Mouse (Mus musculus) natural killer cell, adult 2 months (primary cell): Measurements from ENCODE around the gene Vps29.
A peak's percentile ranks its signal among the peaks of the same experiment; 100 is the strongest.

Experiments used
- DNase-seq, 2 experiments: peaks; one replicate each; pipeline ENCODE4 v3.0.0; 2022; ENCODE audit warnings: low spot score in 2 of 2

Vps29 gene

DNA sequence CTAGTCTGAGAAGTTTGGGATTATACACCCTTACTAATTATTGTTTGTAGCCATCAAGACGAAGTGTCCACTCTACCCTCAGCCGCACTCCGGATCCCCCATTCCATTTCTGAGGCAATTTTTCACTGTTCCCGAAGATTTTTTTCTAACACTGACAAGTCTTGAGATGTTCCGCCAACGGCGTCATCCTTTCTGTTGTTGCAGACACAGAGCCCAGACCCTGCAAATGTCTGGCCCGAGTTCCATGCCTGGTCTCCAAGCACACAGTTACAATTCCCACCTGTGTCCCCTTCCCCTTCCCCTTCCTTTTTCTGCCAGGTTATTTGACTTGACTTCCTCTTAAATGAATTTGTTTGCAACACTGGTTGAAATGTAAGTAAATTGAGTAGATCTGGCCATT lies 45.7 kb downstream of the Vps29 start:
- no peak for DNase-seq

DNA sequence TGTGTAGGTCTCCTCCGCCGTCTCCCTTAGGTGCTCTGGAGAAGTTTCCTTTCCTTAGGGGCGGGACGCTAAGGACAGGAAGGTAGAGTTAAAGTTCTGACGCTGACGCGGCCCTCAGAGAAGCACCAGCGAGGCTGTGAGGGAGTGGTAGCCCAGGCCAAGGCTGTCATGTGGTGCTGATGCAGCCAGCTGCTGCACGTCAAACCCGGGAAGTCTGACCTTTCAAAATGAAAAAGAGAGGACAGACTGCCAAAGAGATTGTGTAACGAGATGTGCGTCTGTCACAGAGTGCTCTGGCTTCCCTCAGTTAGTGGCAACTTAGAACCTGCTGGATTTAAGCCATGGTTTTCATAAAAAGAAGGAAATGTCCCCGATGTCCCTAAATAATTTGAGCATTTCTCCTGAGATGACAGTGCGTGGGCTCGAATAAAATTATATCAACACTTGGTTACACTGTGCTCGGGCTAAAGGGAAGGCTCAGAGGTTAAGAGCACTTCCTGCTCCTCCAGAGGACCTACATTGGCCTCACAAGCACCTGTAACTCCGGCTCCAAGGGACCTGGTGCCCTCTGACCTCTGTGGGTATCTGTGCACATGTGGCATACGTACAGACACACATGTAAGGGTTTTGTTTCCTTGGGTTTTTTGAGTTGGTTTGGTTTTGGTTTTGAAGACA lies 46.6 kb downstream of the Vps29 start:
- DNase-seq: no peak

- DNase-seq: peak; percentile 33 to 54
Measured at GRCm38 (mm10) chr5:122401303-122401640, 47.1 kb downstream of the Vps29 start.

DNA sequence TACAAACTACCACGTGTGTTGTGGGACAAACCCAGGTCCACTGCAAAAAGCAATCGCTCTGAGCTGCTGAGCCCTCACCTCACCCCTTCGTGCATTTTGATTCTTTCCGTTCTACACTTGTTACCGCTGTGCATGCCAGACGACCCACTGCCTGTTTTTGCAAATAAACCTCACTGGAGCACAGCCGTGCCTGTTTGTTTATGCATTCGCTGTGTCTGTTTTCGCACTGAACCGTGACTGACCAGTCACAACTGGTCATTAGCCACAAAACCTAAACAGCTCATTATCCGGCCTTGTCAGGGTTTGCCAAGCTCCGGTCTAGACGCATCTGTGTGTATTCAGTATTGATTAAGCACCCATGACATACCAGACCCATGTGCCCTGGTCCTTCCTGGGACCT lies 48.0 kb downstream of the Vps29 start:
- DNase-seq: no peak

- no peak for DNase-seq
Measured at GRCm38 (mm10) chr5:122402772-122403171, 48.6 kb downstream of the Vps29 start.

DNA sequence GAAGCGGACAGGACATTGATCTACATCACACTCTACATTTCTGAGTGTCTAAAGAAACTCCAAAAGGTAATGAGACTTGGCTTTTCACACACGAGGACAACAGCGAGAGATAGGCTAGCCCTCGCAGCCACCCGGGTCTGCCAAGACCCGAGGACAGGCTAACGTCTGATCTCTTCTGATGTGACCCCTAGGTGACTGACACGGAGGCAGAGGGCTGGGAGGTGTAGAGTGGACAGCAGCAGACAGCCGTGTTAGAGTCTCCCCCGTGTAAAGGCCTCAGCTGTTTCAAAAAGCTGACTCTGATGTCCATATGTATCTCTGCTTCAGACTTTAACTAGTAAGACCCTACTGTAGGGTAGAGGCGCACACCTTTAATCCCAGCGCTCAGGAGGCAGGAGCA lies 49.2 kb downstream of the Vps29 start:
- no peak for DNase-seq

GRCm38 (mm10) chr5:122405537-122405936 lies 51.4 kb downstream of the Vps29 start:
- DNase-seq: no peak

DNA sequence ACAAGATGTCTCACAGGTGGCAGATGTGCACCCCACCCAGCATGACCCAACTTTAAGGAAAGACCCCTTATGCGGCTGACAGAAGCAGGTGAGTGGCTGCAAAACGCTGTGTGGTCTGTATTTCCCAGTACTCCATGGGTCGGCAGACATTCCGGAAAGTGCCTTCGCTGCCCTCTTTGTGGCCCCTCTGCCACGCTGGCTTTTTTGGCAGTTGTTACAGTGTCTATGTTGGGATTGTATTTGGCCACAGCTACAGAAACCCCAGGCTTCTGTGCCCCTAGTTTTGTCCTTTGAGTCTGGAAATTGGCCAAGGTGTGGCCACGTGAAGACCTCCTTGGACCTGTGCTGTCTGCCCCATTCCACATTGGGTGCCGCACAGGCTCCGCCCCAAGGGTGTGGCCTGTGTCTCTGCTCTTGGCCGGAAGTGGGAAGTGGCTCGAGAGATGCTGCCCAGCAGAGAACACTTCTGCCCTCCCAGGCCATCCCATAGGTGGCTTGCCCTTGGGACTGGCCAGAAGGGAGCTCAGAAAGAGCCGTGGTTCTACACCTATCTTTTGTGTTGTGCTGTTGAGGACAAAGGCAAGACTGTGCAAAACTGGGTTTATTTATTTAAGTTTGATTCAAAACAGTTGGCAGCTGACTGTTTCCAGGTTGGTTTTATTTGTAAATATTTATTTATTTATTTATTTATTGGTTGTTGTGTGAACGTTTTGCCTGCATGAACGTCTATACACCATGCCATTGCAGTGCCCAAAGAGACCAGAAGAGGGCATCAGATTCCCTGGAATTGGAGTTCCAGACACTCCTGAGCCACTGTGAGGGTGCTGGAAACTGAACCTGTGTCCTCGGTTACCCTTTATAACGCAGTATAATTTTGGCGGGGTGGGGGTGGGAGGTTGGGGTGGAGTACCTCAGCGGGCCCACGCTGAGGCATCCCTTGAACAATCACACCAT lies 55.8 kb downstream of the Vps29 start:
- DNase-seq: no peak

DNA sequence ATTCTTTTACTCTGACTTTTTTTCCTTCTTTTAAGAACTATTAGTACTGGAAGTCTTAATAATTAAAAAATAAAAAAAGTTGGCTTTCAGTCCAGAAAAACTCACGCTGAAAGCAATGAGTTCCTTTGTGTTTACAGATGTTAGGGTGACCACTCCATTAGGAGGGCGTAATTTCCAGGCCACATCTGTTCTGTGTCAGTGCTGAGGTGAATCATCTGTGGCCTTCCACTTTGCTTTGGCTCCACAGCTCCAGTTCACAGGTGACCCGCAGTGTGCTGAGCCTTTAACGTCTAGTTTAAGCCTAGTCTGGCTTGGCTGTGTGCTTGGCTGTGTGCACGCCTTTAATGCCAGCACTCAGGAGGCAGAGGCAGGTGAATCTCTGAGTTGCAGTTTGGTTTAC lies 57.7 kb downstream of the Vps29 start:
- DNase-seq: no peak

- DNase-seq: no peak
Measured at GRCm38 (mm10) chr5:122412826-122413225, 58.7 kb downstream of the Vps29 start.

- DNase-seq: no peak
Measured at GRCm38 (mm10) chr5:122414351-122414750, 60.2 kb downstream of the Vps29 start.
